Mouse (Mus musculus): Measurements from ENCODE around the gene 8030474K03Rik.
"Not testable (repeated sequence)": the region's sequence is repeated elsewhere in the genome, so short reads cannot be mapped to it uniquely, and the experiment has no call there.

8030474K03Rik gene

DNA sequence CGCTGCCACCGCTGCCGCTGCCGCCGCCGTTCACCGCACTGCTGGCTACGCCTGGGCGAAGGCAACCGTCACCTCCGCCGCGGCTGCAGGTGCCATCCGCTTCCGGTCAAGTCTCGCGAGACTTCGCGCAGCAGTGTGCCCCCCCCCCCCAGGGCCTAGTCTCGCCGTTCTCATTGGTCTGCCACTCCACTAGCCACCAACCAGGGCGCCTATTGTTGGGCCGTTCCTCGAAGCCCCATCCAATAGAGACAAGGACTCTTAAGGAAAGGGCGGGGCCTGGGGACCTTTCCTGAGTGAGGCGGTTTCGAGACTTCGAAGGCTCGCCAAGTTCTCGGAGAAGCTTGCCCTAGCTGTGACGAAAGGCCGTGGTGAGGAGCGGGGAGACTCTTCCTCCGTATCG is at the start of gene 8030474K03Rik, which contains the start of gene Gm4779:
TSS of gene 8030474K03Rik (plus strand) at position 315 of the 400 bp plus-strand sequence.
TSS of gene Gm4779 (minus strand) at position 82 of the 400 bp plus-strand sequence.
- no peak for DNase-seq

DNA sequence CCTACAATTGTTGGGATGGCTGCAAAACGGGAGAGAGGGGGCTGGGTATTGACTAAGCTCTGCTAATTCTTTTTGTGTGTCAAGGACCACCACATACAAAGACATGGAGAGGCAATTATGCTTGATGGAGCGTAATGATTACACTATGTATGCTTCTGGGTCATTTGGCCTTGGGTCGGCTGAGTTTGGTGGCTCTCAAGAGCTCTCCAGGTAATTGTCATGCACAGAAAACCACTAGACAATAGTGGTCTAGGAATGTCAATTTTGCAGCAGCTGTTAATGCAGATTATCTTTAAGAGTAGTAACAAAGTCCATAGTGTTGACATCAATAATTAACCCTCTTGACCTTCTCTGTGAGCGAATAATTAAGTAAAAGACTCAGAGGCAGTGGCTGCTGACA is 44.3 kb upstream of the 8030474K03Rik start:
- DNase-seq, result no peak

DNA sequence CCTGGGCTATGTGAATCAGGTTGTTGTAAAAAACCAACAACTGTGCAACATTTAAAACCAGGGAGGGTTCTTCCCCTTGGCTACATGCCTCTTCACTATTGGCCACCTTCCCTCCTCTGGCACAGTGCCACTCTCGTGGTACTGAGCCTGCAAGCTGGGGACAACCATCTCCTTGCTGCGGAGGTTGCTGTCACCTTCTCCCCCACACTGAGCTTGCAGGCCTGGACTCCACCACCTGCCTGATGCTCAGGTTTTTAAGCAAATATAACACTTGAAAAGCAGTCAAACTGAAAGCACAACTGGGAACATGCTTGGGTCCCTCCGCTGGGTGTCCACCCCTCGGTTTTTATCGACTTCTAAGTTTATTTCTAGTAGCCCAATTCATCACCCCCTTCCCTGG is 40.0 kb upstream of the 8030474K03Rik start:
- peak; percentile 6 to 11 for DNase-seq

DNA sequence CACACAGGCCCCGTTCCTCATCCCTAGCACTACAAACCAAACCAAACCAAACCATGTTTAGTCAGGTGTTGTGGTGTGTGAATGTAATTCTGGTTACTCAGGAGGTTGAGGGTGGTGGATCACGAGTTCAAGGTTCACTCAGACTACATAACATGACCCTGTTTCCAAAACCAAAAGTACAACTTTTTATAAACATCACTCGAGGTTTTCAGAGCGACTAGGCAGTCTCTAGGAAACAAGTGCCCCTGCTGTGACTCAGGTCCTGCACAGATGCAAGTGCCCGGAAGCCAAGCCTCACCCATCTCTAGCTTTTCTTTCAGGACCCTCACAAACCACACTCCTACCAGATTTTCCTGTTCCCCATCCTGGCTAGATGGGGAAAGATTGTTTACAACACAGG is 29.8 kb upstream of the 8030474K03Rik start:
- DNase-seq, result no peak

DNA sequence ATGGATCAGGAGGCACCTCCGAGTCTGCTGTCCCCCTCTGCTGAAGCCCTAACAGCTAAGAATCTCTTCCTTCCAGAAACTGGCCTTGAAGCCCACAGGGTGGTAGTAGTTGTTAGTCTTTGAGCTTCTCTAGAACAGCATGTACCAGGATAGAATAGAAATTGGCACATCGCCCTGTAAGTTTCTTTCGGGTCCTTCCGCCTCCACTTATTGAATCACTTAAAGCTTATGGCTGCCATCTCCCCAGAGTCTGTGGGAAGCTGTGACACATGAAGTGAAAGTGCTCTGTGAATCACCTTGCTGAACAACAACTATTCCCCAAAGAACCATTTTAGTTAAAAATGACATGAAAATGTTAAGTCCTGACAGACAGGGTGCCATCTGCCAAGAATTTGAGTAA is 29.3 kb upstream of the 8030474K03Rik start:
- no peak for DNase-seq

DNA sequence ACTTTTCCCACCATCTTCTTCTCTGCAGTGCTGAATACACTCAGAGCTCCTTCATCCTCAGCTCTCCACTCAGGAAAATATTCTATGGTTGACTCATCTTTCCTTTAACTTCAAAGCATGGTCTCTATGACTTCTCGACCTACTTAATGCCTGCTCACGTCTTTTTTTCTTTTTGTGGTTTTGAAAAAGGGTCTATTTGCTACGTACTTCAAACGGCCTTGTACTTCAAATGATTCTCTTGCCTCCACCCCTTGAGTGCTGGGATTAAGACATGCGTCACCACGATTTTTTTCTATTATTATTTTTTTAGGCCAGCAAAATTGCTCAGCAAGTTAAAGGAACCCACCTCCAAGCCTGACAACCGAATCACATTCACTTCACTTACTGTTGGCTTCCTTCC is 27.2 kb upstream of the 8030474K03Rik start:
- DNase-seq, result no peak

DNA sequence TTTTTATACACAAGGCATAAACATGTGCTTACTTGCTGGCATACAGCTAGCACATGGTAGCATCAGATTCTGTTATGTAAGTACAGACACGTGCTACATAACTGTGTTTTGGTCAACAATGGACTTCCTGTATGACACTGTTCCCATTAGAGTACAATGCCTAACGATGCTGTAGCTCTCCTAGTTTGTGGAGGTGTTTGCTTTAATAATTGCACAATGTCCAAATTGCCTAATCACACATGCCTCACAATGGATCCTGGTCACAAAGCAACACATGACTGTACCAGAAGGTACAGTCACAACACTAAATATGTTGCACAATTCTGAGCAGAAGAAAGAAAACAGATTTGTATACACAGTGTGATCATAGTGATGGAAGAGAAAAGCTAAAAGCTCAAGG is 25.0 kb upstream of the 8030474K03Rik start:
- no peak for DNase-seq

DNA sequence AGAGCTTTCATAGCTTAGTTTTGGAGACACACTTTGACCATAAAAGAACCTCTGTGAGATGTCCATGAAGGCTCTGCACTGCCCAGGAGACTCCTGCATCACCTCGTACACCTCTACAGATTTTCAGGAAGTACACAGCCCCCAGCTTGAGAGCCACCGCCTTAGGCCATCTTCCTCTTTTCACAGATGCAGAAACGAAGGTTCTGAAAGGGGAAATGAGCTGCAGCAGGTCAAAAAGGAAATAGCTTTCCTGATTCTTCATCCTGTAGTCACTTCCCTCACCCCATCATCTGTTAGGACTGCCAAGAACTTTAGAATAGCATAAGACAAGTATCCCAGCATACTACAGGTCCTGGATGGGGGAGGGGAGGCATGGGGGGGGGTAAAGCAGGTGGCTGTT is 24.1 kb upstream of the 8030474K03Rik start:
- no peak for DNase-seq

DNA sequence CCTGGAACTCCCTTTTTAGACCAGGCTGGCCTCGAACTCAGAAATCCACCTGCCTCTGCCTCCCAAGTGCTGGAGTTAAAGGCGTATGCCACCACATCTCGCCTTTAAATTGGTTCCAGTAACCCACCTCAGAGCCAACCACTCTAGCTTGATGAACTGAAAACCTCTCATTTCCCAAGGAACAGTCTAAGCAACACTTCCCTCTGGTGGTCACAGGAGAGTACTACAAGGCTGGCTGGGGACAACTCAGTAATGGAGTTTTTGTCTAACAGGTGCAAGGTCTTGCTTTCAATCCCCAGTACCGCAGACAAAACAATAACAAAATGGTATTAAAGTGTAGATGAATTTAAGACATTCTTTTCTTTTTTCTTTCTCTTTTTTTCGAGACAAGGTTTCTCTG is 22.4 kb upstream of the 8030474K03Rik start:
- peak; percentile 32 to 55 for DNase-seq

DNA sequence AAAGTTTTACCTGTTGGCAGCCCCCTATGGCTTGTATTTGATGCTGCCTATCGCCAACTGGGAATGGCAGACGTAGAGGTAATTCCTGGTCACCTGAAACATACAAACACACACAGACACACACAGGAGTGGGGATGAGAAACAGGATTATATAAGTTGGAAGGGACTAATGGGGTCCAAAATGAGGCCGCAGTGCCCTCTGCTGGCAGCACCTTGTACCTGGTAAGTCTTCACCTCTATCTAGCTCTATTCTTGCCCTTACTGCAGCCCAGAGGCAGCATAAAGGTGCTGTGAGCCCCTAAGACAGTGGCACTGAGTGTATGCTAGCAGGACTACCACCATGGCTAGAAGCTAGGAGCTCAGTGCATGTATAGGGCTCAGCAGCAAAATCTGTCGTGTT is 2.9 kb upstream of the 8030474K03Rik start:
- DNase-seq, result peak; percentile 52 to 82

DNA sequence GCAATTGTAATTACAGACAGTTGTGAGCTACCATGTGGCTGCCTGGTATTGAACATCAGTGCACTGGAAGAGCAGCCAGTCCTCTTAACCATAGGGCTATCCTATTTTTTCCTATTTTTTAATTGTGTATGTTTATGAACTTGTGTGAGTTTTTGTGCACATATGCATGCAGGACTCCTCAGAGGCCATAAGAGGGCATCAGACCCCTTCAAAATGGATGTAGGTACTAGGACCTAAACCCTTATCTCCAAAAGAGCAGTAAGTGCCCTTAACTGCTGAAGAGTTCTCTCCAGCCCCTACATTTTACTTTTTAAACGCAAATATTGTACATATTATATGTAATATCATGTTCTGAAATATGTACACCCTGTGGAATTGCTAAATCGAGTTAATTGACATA is 11.1 kb downstream of the 8030474K03Rik start:
- peak; percentile 34 to 35 for DNase-seq

DNA sequence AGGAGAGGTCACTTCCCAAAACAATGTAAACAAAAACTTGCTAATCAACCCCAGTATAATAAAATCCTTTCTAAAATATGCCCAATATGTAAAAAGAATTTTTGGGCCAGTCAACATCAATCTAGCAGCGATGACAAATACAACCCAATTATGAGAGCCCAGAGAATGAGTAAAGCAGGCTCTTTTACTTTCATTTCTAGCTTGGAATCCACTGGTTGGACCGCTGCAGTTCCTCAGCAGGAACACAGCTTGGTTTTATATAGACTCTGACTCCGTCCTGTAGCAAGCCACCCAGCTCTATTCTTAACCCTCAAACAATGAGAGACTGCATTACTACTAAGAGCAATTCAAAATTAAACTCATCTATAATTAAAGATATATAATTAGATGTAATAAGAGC is 17.3 kb downstream of the 8030474K03Rik start:
- DNase-seq, result no peak

DNA sequence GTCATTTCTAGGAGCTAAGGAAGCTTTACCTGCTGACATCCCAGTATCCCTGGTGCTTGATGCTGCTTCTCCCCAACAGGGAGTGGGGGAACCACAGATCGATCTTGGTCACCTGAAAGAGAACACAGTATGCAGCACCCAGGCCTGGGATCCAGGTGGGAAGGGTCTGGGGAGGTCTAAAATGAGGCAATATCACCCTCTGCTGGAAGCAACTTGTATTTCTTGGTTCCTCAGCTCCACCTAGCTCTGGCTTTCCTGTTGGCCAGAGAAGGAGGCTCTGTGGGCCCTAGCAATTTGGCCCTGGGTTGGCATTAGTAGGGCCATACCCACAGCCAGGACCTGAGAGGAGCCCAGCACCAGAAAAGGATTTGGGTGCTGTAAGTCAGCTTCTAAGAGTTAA is 24.7 kb downstream of the 8030474K03Rik start:
- peak in 1 of 2 experiments; percentile 13 for DNase-seq

DNA sequence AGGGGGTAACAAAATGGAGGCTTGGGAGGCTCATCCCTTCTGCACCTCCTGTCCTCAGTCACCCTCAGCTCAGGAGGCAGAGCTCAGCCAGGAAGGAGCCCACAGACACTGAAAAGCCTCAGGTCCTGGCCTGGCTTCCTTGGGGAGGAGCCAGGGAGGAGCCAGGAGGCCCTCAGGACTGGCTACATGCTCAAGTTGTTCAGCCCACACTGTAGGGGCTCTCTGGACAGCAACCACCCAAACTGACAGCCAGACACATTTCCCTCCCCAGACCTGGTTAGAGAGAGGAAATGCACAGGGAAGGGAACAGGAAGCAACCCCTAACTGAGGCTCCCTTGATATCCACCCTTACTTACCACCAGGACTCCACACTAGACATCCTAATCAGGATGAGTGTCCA is 25.5 kb downstream of the 8030474K03Rik start:
- not testable (repeated sequence) for DNase-seq

DNA sequence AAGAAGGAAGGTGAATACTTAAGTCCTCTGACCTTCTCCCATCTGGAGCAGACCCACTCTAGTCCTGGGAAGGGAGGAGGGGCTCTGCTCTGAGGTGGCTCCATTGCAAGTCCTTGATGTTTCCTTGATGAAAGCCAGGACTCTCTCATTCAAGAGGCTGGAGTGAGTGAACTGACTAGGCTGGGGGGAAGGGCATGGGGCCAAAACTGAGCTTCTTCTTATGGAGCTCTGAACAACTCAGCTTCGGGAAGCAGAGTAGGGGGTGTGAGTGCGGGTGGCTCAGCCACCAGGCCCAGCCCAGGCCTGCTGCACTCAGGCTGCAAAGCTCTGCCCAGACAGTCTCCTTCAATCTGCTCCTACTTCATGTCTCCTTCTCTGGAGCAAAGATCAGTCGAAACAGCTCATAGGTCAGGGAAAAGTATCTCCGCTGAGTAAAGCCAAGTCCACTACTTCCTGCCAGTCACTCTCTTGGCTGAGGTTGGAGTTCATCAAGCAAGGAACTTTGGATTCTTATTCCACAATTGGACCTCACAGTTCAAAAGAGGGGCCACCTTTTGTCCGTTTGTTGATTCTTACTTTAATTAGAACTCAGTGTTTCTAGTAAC is 52.8 kb downstream of the 8030474K03Rik start:
- no peak for DNase-seq
